In the genomic region with DNA sequence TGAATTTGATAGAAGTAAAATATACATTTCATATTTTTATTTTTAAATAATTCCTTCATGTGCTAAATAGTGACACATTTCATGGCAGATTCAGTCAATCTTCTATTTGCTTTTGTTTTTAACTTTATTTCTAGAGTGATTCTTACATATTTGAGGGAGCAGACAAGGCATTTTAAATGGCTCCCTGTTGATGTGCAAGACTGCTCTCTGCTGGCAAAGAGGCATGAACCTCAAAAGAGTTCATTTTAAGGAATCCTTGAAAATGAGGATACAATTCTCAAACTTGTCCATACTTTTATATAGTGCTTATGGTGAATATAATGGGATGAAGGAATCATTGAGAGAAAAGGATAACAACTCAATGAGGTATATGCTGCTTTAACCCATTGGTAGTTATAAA, we compare ENCODE assay signal across 10 mouse cellular contexts.
DNase-seq lines count a peak whose midpoint lies in the region.
"Had no signal": no experiment of that assay in that cellular context is flagged by ENCODE, and none has a peak within 500 bp of the region (broad histone marks: within the 10 kb centered on the region; RNA-seq: fewer than 3 reads in every experiment).

No protein-coding gene starts in this region.

- DNase-seq in embryo, embryonic 10 days (ENCODE audit: low spot score) = peak; percentile 43
- DNase-seq in embryo, embryonic 9.5 days (ENCODE audit: extremely low spot score) = no peak
- peak; percentile 35 for DNase-seq in kidney, postnatal 10 days
- DNase-seq in kidney, adult 8-10 months = no peak
- DNase-seq in right cerebral cortex, postnatal 10 days (ENCODE audit: low spot score in 2 of 2) = peak; percentile 37 to 46
- DNase-seq in right cerebral cortex, postnatal 25 days = no peak
- no peak for DNase-seq in spleen, postnatal 36 days (ENCODE audit: low spot score in 2 of 2)
- no peak for DNase-seq in thymus, postnatal 4 days
- DNase-seq: adrenal gland, postnatal 10 days; layer of hippocampus, postnatal 36 days had no signal

Comparison
In these comparisons a context has a peak if more than half of its experiments do, and no peak if none do; other contexts are left out.
1. DNase-seq: peak in embryo, embryonic 10 days (single experiment), kidney, postnatal 10 days (single experiment) and right cerebral cortex, postnatal 10 days (2 of 2); none in embryo, embryonic 9.5 days (single experiment), kidney, adult 8-10 months (0 of 2), right cerebral cortex, postnatal 25 days (single experiment), spleen, postnatal 36 days (0 of 2) and thymus, postnatal 4 days (single experiment).